Mouse (Mus musculus): ENCODE data around the gene Set. TPM values are rescaled to one million over a fixed set of nuclear protein-coding genes. Genes with fewer than 3 reads are reported as not detected.

The Set gene
- polyA plus RNA-seq, 1 experiment = 226 TPM

- DNase-seq (ENCODE audit: extremely low spot score in 1 of 2, low spot score in 1 of 2) = no peak
Observed at GRCm38 (mm10) chr2:30058418-30058817, 1.2 kb downstream of the Set start.

DNA sequence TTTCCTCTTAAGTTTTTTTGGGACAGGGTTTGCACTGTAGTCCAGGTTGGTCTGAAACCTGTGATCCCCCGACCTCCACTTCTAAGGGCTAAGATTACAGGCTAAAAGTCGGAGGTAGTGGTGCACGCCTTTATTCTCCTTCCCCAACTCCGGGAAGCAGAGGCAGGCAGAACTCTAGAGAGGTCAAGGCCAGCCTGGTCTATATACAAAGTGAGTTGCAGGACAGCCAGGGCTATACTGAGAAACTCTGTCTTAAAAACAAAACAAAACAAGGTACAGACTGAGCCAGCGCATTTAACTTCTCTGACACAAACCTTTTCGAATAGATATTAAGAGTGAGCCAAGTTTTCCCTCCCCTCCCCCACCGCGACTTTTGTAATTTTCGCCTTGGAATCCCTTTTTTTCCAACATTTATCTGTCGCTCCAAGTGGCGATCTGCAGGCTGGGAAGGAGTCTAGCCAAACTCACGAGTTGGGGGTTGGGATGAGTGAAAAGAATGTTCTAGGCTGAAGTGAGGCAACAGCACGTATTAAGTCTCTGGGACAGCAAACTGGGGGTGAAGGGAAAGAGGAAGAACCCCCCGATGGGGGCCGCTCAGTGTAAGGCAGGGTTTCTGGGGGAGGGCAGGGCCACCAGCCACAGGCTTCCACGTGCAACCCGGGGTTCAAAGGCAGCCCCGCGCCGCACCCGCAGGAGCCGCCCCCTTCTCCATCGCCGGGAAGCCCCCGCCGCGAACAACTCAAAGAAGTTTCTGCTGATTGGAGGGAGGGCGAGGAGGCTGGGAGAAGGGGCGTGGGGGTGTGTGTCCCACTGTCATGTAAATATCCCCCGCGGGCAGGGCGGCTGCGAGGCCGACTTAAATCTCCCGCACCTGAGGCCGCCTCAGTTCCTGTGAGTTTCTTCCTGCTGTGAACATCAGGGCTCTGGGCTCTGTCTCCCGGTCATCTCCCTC lies 4.3 kb downstream of the Set start:
- no peak for DNase-seq (ENCODE audit: extremely low spot score in 1 of 2, low spot score in 1 of 2)

- DNase-seq (ENCODE audit: extremely low spot score in 1 of 2, low spot score in 1 of 2) = peak in 1 of 2 experiments; percentile 48
Observed at GRCm38 (mm10) chr2:30062249-30063093, 5.3 kb downstream of the Set start.

DNA sequence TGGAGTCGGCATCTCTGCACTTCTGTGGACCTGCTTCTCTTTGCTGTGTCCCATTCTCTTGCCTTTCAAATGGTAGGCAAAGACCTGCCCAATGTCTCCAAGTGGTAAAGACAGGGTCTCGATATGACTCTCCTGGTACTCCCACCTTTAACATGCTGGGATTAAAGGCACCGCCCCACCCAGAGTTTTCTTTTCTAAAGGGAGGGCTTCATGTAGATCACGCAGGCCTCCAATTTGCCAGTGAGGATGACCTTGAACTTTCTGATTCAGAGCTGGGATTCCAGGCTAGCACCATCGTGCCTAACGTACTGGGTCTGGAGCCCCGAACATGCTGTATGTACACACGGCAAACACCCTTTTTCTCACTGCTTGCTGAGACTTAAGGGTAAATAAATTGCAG lies 6.1 kb downstream of the Set start:
- no peak for DNase-seq (ENCODE audit: extremely low spot score in 1 of 2, low spot score in 1 of 2)

DNA sequence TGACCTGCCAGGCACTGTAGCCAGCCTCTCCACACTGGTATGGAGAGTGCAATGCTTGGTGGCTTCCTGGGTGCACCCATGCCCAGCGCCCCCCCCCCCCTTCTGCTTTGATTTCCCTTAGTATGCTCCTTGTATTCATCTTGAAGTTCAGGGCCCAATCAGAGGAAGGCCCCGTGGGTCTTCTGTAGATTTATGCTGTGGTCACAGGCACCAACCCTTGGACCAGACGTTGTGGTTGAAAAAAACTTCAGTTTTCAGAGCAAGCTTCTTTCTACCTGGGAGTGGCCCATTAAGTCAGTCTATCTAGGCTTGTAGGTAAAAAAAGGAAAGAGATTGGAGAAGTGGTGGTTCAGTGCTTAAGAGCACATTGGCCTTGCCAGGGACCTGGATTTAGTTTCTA lies 6.6 kb downstream of the Set start:
- no peak for DNase-seq (ENCODE audit: extremely low spot score in 1 of 2, low spot score in 1 of 2)

DNA sequence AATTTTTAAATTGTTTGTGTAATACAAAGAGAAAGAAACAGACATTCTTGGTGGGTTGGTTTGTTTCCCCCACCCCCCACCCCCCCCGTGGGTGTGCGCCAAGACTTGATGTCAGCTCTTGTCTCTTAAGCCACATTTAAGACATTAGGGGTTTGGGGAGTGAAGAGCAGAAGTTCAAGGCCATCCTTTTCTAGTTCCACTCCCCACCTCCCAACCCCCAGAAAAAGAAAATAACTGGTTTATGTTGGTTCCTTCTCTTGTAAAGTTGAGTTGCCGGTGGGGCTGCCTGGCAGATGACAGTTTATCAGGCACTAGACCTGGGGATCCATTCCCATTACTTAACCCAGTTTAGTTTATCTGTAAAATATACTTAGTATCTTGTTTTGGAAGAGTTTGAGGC lies 7.1 kb downstream of the Set start:
- no peak for DNase-seq (ENCODE audit: extremely low spot score in 1 of 2, low spot score in 1 of 2)

DNA sequence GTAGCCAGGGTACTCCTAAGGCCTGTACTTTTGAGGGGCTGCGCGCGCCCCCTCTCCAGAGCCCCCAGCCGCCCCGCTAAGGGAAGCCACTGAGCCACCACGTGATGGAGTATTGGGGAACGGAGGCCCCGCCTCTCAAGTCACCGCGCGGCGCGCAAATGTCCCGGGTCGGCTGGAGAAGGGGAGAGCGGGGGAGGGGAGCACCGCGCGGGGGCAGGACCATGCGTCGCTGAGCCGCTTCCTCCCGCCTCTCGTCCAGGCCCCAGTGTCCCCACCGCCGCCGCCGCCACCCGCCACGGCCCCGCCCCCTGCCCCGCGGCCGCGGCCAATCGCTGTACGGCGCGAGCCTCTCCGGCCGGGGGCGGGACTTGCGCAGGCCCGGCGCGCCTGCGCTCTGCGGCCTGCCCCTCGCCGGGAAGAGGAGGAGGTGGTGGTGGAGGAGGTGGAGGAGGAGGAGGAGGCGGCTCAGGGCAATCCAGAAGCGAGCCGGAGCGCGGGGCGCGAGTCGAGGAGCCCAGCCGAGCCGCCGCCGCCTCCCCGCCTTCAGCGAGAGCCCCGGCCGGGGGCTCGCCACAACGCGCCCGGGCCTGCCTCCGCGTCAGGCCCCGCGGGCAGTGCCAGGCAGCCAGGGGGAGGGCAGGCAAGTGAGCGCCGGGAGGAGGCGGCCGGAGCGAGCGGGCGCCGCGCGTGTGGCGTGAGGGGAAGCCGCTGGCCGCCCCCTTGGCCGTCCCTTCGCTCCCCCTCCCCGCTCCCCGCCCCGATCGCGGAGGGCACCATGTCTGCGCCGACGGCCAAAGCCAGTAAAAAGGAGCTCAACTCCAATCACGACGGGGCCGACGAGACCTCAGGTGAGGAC lies 9.1 kb downstream of the Set start:
- DNase-seq (ENCODE audit: extremely low spot score in 1 of 2, low spot score in 1 of 2) = peak; percentile 77 to 90

GRCm38 (mm10) chr2:30067031-30067888 lies 10.1 kb downstream of the Set start:
- no peak for DNase-seq (ENCODE audit: extremely low spot score in 1 of 2, low spot score in 1 of 2)

- no peak for DNase-seq (ENCODE audit: extremely low spot score in 1 of 2, low spot score in 1 of 2)
Observed at GRCm38 (mm10) chr2:30067962-30068361, 10.8 kb downstream of the Set start.

DNA sequence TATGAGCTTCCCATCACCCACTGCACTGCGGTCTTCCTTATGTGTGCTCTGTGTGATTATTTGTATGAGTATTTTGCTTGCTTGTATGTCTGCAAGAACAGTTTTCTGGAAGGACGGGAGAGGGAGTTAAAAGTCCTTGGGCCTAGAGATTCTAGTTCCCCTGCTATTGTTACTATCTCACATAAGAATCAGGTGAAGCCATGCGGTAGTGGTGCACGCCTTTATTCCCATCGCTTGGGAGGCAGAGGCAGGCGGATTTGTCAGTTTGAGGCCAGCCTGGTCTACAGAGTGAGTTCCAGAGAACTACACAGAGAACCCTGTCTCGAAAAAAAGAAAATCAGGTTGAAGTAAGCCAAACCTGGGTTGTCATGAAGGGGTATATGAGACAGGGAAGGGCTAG lies 15.7 kb downstream of the Set start:
- DNase-seq (ENCODE audit: extremely low spot score in 1 of 2, low spot score in 1 of 2) = no peak

DNA sequence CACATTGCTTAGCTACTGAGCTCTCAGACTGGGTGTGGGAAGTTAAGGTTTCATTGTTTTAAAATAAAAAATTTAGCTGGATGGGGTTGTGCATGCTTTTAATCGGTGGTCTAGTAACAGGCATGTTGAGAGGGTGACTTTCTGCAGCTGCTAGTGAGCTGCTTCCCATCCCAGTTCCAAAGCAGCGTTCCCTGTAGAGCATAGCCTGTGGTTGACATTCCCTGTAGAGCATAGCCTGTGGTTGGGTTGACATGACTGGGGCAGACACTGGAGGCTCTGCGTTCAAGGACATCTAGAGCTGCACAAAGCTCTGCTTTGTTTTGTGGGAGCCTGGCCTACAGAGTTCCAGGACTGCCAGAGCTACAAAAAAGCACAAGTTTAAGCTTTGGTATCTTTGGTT lies 16.1 kb downstream of the Set start:
- DNase-seq (ENCODE audit: extremely low spot score in 1 of 2, low spot score in 1 of 2) = no peak

DNA sequence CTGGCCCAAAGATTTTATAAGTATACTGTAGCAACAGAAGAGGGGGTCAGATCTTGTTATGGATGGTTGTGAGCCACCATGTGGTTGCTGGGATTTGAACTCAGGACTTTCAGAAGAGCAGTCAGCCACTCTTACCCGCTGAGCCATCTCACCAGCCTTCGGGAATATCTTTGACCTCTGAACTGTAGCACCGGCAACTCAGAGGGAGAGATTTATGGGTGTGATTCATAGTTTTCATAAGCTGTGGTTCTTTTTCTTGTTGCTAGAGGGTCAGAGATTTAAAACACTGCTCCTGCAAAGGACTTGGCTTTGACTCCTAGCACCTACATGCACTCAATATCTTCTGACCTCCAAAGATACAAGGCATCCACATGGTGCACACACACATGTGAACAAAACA lies 18.4 kb downstream of the Set start:
- no peak for DNase-seq (ENCODE audit: extremely low spot score in 1 of 2, low spot score in 1 of 2)

DNA sequence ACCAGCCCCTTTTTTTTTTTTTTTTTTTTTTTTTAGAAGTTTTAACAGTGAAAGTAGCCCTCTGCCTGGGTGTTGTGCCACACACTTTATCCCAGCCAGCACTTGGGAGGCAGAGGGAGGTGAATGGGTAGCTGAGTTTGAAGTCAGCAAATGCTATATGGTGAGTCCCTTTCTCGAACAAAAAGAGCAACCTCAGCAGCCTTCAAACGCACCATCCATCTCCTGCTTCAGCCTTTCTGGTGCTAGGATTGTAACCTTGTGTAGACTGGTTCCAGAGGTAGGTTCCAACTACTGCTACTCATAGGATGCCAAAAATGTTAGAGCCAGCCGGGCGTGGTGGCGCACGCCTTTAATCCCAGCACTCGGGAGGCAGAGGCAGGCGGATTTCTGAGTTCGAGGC lies 19.3 kb downstream of the Set start:
- no peak for DNase-seq (ENCODE audit: extremely low spot score in 1 of 2, low spot score in 1 of 2)

DNA sequence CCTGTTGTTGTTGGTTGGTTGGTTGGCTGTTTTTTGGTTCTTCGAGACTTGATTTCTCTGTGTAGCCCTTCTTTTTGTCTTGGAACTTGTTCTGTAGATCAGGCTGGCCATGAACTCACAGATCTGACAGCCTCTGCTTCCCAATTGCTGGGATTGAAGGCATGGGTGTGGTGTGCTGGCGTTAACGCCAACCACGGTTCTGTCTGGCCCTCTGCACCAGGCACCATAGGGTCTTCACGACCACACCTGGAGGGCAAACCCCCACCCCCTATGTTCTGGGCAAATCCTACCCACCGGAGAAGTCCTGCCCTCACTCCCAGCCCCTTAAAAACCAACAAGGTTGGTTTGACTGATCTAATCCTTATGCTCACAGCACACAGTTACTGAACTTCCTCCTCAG lies 19.8 kb downstream of the Set start:
- DNase-seq (ENCODE audit: extremely low spot score in 1 of 2, low spot score in 1 of 2) = no peak

DNA sequence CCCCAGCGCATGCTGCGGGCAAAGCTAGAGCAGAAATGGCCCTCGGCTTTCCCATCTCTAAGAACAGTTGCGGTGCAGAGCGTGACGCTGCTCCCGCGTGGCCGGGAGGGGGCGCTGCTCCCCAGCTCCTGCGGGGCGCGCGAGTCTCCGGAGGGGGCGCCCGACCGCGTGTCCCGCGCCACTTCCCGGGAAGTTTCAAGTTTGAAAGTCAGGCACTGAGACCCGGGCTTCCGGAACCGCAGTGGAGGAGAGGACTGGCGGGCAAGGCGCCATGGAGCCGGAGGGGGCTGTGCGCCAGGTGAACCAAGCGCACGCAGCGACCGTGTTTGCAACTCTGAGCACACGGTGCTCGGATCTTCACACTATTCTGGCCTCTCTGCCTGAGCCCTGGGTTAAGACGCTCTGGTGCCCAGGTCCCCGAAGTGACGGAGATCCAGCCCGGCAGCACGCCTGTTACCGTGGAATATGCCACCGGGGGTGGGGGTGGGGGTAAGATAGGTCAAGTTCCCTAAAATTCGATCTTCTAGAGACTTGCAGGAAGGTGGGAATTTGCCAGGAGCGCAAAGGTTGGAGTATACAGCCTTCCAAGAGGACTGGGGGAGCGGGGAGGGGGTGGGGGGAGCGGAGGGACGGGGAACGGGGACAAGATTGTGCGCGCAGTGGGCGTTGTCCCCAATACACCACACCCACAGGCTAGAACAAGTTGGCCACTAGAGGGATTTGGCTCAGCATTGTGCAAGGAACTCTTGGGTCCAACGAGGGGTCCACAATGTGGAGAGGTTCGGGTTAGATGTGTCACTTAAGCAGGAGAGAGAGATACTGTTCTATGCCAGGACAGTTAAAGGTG lies 20.5 kb downstream of the Set start, which contains the start of gene Pkn3:
TSS of gene Pkn3 (plus strand) at position 183 of the 847 bp plus-strand sequence.
- DNase-seq (ENCODE audit: extremely low spot score in 1 of 2, low spot score in 1 of 2) = peak in 1 of 2 experiments; percentile 81

DNA sequence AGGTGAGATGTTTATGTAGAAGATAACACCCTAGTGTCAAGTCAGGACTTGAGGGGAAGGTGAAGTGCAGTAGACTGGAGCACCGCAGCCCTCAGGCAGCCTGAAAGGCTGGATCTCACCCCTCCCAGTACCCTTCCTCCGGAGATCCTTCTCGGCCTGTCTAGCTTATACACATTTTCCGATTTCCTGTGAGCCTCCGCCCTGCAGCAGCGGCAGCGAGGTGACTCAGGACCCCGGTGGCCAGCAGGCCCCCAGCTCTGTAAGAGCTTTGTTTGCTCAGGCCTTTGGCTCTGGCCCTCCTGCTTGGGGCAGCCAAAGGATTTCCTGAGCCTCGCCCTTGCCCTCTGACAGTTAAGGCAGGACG lies 21.2 kb downstream of the Set start:
- no peak for DNase-seq (ENCODE audit: extremely low spot score in 1 of 2, low spot score in 1 of 2)

- no peak for DNase-seq (ENCODE audit: extremely low spot score in 1 of 2, low spot score in 1 of 2)
Observed at GRCm38 (mm10) chr2:30078760-30079159, 21.6 kb downstream of the Set start.

- DNase-seq (ENCODE audit: extremely low spot score in 1 of 2, low spot score in 1 of 2) = no peak
Observed at GRCm38 (mm10) chr2:30080181-30080800, 23.1 kb downstream of the Set start.
